Mouse (Mus musculus) liver, embryonic 14.5 days (tissue): ENCODE measurements at regions not wholly inside any gene's neighbourhood (a gene's known extent, or its start where the extent isn't known, plus 50 kb on each side); places are given as distances from the start of the nearest gene placed in this dataset.

Experiments used
- CTCF ChIP-seq: IDR thresholded peaks from 2 replicates; pipeline ENCODE4 v1.5.1; 2016; ENCODE audit warnings: antibody characterized with exemption, low read depth, control low read depth
- EP300 ChIP-seq: IDR thresholded peaks from 2 replicates; pipeline ENCODE4 v1.6.1; 2016; ENCODE audit warnings: antibody characterized with exemption, low read depth

DNA sequence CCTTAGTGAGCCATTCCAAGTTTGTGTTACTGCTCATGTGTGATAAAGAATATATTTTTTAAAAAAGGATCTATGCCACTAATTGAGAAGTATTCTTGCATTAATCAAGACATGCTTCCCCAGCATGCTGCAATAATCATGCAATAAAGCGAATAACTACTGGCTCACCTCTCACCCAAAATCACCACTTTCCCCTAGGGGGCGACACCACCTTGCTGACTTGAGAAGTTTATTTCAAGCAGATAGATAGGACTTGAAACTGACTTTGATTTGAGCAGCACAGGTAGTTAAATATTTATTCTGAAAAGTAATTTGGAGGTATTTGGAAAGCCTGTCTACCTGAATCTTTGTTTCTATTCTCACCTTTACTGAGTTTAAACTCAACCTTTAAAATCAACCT is 320.1 kb upstream of the Tmem229a start:
- TF ChIP-seq CTCF (peak; percentile 37; the same call in 1 of the 2 replicates), EP300 (no peak)
